Mouse (Mus musculus): ENCODE data around the gene Tarbp2.

DNA sequence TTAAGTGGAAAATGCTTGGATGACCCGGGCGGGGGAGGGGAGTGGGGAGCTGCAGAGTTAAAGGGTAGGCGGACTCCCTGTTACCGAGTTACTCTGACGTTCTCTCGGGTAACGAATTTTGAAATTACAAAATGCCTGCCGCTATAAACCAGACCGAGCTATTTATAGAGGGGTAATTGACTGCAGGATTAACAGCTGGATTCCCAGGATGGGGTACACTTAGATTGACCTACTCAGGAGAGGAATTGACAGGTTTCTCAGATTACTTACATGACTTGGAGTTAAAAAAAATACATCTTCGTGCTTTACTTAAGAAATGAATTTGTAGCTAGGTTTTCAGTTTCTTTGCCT, 46.7 kb upstream of the Tarbp2 start:
- TF ChIP-seq TAL1 (IDR thresholded peaks at IDR 0.05; ENCODE audit: low read length), result no peak
- TF ChIP-seq GATA1 (IDR thresholded peaks at IDR 0.05; ENCODE audit: low read length), result no peak

Data from erythroblast, embryonic 14.5 days (primary cell).